Mouse (Mus musculus): ENCODE results near the gene Klhl13.

- TF ChIP-seq POLR2A (IDR thresholded peaks at IDR 0.05; ENCODE audit: low read depth, low read length) = no peak
- no peak for TF ChIP-seq CTCF (IDR thresholded peaks at IDR 0.05; ENCODE audit: borderline replicate concordance, insufficient read depth, low read length)
These were observed 44.6 kb upstream of the Klhl13 start for GRCm38 (mm10) chrX:23409296-23410149.
